Mouse (Mus musculus) neural tube, embryonic 13.5 days (tissue): ENCODE measurements at regions not wholly inside any gene's neighbourhood (a gene's known extent, or its start where the extent isn't known, plus 50 kb on each side); places are given as distances from the start of the nearest gene placed in this dataset.

ENCODE experiments used
- ATAC-seq: fragments of 200-750 bp; cut with Nextera tagmentation; 2 replicates; pipeline ENCODE4 v1.8.0; 2017; ENCODE audit warnings: low read depth, mild to moderate bottlenecking, moderate TSS enrichment, moderate library complexity
- H3K27ac ChIP-seq: fragments of 300-500 bp; sonication (generic); replicated peaks from 2 replicates; pipeline ENCODE4 v1.5.1; 2015; ENCODE audit warnings: moderate library complexity, mild to moderate bottlenecking, inconsistent platforms
- H3K27me3 ChIP-seq: fragments of 300-500 bp; sonication (generic); 2 replicates; pipeline ENCODE4 v1.6.1; 2015; ENCODE audit warnings: mild to moderate bottlenecking, inconsistent platforms
- H3K36me3 ChIP-seq: fragments of 300-500 bp; sonication (generic); 2 replicates; pipeline ENCODE4 v1.6.1; 2015; ENCODE audit warnings: mild to moderate bottlenecking, inconsistent platforms
- H3K4me1 ChIP-seq: fragments of 300-500 bp; sonication (generic); replicated peaks from 2 replicates; pipeline ENCODE4 v1.6.1; 2015; ENCODE audit warnings: inconsistent platforms
- H3K4me2 ChIP-seq: fragments of 300-500 bp; sonication (generic); 2 replicates; pipeline ENCODE4 v1.6.1; 2015; ENCODE audit warnings: inconsistent platforms, mild to moderate bottlenecking, moderate library complexity
- H3K4me3 ChIP-seq: fragments of 300-500 bp; sonication (generic); 2 replicates; pipeline ENCODE4 v1.5.1; 2015; ENCODE audit warnings: mild to moderate bottlenecking, inconsistent platforms
- H3K9ac ChIP-seq: fragments of 300-500 bp; sonication (generic); 2 replicates; pipeline ENCODE4 v1.6.1; 2015; ENCODE audit warnings: moderate library complexity, mild to moderate bottlenecking, inconsistent platforms
- H3K9me3 ChIP-seq: fragments of 300-500 bp; sonication (generic); 2 replicates; pipeline ENCODE4 v1.6.1; 2016; ENCODE audit warnings: inconsistent platforms
- WGBS: fragments of 180-500 bp; shearing (Covaris S2); methylation state at CpG from one replicate; pipeline ENCODE4 v1.1.7; 2015; 5-methylcytosine and 5-hydroxymethylcytosine counted together

DNA sequence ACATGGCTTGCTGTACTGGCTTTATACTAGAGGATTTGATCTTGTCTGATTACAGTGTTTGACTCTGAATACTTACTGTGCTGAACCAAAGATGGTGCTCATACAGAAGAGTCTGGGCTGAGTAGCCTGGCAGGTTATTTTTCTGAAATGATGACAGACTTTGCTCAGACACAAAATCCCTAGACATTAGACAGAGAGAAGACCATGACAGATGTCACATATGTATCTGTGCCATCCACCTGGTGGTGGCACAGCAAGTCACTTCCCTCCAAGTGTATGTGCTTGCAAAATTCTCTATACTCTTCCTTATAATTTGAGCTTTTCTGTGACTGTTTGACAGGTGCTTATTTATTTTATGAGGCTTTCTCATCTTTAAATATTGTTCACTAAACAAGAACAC lies 80.7 kb downstream of the Gm7361 start:
- Histone ChIP-seq H3K9me3 (no peaks in the 10 kb centered on the region), H3K9ac (no peak overlapping the region), H3K36me3 (no peaks in the 10 kb centered on the region), H3K4me1 (no peaks in the 10 kb centered on the region), H3K27me3 (no peaks in the 10 kb centered on the region), H3K4me2 (no peak overlapping the region), H3K4me3 (no peak overlapping the region), H3K27ac (no peak overlapping the region)
- ATAC-seq: no peak

DNA sequence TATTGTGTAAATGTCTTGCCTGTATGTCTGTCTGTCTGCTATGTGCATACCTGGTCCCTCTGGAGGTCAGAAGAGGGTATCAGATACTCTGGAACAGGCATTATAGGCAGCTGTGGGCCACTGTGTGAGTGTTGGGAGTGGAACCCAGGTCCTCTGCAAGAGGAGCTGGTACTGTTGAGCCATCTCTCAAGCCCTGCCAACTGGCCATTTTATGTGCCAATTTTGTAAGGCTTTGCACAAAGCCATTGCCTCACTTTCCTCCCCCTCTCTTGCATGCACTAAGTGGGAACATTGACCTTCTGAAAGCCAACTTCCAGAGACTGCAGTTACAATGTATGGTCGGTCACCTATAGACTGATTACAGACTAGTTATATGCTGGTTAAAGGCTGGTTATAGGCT lies 81.8 kb downstream of the Gm7361 start:
- Histone ChIP-seq H3K4me1 (no peaks in the 10 kb centered on the region), H3K27ac (no peak overlapping the region), H3K27me3 (no peaks in the 10 kb centered on the region), H3K36me3 (no peaks in the 10 kb centered on the region), H3K9me3 (no peaks in the 10 kb centered on the region), H3K9ac (no peak overlapping the region), H3K4me2 (no peak overlapping the region), H3K4me3 (no peak overlapping the region)
- WGBS: 93% methylated on average over 1 of the region's 1 CpGs
- ATAC-seq: no peak

DNA sequence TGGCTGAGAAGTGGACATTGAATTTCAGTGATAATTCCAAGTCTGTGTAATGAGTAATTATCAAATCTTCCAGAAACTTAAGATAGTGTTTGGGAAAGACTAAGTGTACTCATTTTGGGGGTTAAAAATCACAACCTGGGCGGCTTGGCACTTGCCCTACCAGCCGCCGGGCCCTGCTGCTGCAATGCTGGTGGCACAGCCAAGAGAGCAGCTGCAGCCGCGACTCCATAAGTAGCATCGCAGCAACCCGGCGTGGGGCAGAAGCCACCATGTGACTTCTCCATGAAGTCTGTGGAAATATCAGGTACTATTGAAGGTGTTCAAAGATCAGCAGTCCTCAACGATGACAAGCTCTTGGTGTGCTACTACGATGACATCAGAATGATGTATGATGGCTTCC lies 97.7 kb downstream of the Gm7361 start:
- whole genome bisulfite sequencing: 96% methylated on average over 10 of the region's 10 CpGs
- ATAC-seq: no peak
- H3K9ac ChIP-seq: no peak overlapping the region
- no peak overlapping the region for H3K4me2 ChIP-seq
- no peaks in the 10 kb centered on the region for H3K4me1 ChIP-seq
- H3K27ac ChIP-seq: no peak overlapping the region
- H3K4me3 ChIP-seq: no peak overlapping the region
- H3K27me3 ChIP-seq: no peaks in the 10 kb centered on the region
- no peaks in the 10 kb centered on the region for H3K36me3 ChIP-seq
- H3K9me3 ChIP-seq: no peaks in the 10 kb centered on the region

DNA sequence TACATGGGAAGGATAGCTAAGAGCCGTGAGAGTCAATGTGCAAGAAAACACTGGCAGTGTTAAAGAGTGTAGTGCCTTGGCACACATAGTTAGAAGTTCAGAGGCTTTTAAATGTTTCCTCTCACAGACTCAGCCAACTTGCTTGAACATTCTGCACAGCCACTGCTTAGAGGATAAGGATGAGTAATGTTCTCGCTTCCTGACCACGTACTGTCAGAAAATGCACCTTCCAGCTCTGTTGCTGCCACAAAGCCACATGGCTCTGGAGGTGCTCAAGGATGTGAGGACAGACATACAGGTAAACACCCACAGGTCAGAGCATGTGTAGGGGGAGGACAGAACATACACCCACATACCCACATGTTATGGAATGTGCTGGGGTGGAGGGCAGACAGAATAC lies 101.6 kb downstream of the Gm7361 start:
- Histone ChIP-seq H3K9me3 (no peaks in the 10 kb centered on the region), H3K4me3 (no peak overlapping the region), H3K4me1 (no peaks in the 10 kb centered on the region), H3K36me3 (no peaks in the 10 kb centered on the region), H3K27me3 (no peaks in the 10 kb centered on the region), H3K9ac (no peak overlapping the region), H3K4me2 (no peak overlapping the region), H3K27ac (no peak overlapping the region)
- no peak for ATAC-seq
- 89% methylated on average over 3 of the region's 3 CpGs for WGBS

DNA sequence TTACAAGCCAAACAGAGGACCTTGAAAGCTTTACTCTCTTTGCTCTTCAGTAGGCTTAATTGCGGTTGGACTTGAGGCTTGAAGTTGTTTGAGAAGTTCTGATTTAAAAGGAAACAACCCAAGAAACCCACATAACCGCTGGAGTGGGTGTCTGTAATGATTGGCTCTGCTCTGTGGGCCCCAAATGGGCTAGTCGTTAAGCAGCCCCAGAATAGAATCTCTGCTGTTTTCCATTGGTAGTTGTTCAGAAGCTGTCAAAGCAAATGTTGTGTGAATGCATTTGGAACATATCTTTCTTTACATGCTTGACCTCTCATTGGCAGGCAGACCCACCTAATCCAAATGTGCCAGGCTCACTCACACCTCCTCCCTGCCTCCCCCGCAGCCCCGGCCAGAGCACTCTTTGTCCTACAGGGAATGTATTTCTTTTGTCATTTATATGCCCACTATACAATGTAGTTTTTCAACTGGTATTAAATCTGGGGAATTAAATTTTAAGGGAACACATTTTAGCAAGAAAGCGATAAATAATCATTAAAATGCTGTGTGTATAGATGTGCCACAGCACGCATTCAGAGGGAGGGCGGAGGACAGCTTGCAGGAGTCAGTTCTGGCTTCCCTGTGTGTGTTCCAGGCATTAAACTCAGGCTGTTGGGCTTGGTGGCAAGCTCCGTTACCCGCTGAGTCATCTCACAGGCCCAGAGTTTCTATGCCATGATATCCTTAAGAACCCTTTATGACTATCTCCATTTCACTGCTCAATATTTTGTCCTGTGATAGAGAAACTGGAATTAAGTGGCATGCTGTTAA lies 116.9 kb downstream of the Gm7361 start:
- WGBS: 72% methylated on average over 10 of the region's 10 CpGs
- ATAC-seq: no peak
- no peaks in the 10 kb centered on the region for H3K4me1 ChIP-seq
- H3K27ac ChIP-seq: no peak overlapping the region
- no peaks in the 10 kb centered on the region for H3K36me3 ChIP-seq
- no peaks in the 10 kb centered on the region for H3K9me3 ChIP-seq
- no peak overlapping the region for H3K4me3 ChIP-seq
- no peak overlapping the region for H3K4me2 ChIP-seq
- H3K27me3 ChIP-seq: no peaks in the 10 kb centered on the region
- no peak overlapping the region for H3K9ac ChIP-seq

DNA sequence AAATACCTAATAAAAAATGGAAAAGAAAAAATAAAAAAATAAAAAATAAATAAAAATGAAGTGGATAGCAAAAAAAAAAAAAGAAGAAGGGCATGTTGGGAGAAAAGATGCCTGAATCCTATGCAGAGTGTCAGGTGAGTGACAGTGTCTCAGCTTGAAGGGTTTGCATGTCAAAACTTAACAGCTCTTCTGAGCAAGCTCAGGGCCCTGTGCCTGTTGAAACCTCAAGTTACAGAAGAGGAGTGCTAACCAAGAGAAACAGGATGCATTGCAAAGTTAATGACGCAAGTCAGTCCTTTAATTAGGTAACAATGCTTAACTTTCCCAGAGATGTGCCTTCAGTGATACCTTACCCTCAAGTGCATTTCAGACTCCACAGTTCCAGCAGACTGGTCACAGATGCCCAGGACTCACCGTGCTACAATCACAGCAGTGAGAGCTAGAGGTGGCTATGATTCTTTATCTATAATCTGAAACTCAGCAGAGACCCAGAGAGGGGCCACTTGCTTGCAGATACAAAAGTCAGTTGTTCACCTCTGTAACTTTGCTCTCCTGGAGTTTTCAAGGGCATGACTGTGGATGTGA lies 149.7 kb downstream of the Gm7361 start:
- Histone ChIP-seq H3K27ac (no peak overlapping the region), H3K4me1 (no peaks in the 10 kb centered on the region; the same call in 1 of the 2 replicates), H3K9ac (no peak overlapping the region), H3K36me3 (no peaks in the 10 kb centered on the region), H3K4me2 (no peak overlapping the region), H3K9me3 (no peaks in the 10 kb centered on the region), H3K4me3 (no peak overlapping the region), H3K27me3 (no peaks in the 10 kb centered on the region)
- ATAC-seq: no peak
- 91% methylated on average over 2 of the region's 2 CpGs for WGBS

DNA sequence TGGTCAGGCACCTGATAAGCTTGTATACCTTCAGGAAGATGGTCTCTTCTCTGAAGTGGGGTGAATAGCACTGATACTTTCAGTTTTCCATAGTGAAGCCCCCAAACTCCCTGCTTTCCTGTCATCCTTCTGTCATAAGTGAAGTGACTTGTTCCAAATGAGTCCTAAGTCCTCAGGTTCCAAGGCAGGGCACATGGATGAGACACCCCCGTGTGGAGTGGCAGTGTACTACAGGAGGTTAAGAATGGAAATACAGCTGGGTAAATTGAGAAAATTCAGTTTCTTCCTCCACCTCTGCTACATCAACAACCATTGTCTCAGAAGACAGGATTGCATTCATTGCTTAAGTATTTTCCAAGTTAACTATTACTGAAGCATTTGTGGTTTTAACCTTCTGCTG lies 155.7 kb downstream of the Gm7361 start:
- no peaks in the 10 kb centered on the region for H3K4me1 ChIP-seq
- no peaks in the 10 kb centered on the region for H3K36me3 ChIP-seq
- H3K9me3 ChIP-seq: no peaks in the 10 kb centered on the region
- H3K27me3 ChIP-seq: no peaks in the 10 kb centered on the region
- no peak overlapping the region for H3K9ac ChIP-seq
- H3K4me2 ChIP-seq: no peak overlapping the region
- 39% methylated on average over 1 of the region's 1 CpGs for WGBS
- no peak overlapping the region for H3K4me3 ChIP-seq
- no peak for ATAC-seq
- no peak overlapping the region for H3K27ac ChIP-seq

DNA sequence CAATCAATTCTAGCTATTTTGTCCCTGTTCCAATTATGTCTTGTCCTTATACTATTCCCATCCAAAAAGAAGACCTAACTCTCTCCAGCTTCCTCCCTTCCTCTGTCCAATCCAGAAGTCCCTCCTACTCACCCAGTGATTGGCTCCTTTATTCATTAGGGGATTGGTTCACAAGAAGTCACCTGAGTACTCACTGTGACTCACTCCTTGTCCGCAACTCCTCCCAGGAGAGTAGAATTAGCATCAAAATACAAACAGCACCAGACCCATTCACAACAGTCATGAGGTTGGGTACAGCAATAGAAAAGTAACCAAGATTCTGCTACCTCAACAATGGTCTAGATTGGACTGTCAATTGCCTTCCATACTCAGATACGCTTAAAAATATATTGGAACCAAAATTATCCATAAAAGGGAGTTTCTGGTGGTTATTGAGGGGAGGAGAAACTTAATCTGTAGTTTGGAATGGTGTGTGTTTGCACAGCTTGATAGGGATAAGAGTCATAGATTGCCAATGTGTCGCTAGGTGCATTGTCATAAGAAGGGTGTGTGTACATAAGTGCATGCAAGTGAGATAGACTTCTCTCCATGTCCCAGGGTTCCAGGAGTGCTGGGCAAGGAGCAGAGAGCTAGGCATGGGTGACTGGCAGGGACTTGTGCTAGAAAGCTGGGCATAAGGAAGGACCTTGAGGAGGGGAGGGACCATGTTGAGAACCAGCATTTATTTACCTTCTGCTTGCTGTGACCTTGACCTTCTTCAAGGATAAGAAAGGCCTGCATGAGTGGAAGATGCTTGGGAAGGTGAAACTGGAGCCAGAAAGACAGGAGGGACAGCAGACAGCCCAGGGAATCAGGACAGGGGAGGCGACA lies 187.1 kb downstream of the Gm7361 start:
- 77% methylated on average over 4 of the region's 4 CpGs for WGBS
- no peaks in the 10 kb centered on the region for H3K4me1 ChIP-seq
- H3K4me3 ChIP-seq: no peak overlapping the region
- no peak overlapping the region for H3K9ac ChIP-seq
- no peak overlapping the region for H3K4me2 ChIP-seq
- H3K36me3 ChIP-seq: no peaks in the 10 kb centered on the region
- H3K27ac ChIP-seq: no peak overlapping the region
- no peaks in the 10 kb centered on the region for H3K27me3 ChIP-seq
- ATAC-seq: no peak
- no peaks in the 10 kb centered on the region for H3K9me3 ChIP-seq

DNA sequence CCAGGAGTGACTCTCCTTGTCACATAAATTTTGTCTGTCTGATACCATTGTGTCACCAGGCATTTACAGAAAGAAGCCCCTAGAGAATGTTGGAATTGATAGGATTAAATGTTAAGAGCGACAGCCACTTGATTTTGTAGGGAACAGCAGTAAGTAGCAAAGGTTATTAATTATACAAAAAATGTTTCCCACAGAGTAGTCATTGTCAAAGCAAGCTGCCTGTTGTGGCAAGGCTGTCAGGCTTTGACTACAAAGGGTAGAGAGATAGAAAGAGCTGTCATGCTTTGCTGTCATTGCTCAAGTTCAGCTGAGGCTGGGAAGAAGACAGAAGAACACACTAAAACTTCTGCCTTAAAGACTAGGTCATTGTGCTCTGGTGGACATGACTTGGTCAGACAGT lies 193.8 kb downstream of the Gm7361 start:
- H3K36me3 ChIP-seq: no peaks in the 10 kb centered on the region
- ATAC-seq: no peak
- no peak overlapping the region for H3K4me2 ChIP-seq
- no peaks in the 10 kb centered on the region for H3K27me3 ChIP-seq
- H3K4me1 ChIP-seq: no peaks in the 10 kb centered on the region
- H3K9ac ChIP-seq: no peak overlapping the region
- no peaks in the 10 kb centered on the region for H3K9me3 ChIP-seq
- H3K4me3 ChIP-seq: no peak overlapping the region
- H3K27ac ChIP-seq: no peak overlapping the region
- WGBS: 67% methylated on average over 1 of the region's 1 CpGs

DNA sequence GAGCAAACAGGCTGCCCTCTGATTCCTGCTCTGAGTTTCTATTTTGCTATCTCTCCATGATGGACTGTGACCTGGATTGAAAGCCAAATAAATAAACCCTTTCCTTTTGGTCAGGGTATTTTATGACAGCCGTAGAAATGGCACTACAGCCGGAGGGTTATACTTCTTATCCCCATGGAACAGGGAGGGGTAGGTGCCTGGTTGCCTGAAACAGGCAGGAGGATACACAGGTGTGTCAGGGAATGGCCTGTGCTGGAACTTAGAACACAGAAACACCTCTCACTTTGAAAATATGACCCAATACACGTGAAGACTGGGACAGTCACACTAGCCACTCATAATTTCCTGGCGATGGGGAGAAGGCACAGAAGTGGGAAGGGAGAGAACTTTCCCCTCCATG lies 200.1 kb downstream of the Gm7361 start:
- Histone ChIP-seq H3K36me3 (no peaks in the 10 kb centered on the region), H3K27me3 (no peaks in the 10 kb centered on the region), H3K4me1 (no peaks in the 10 kb centered on the region), H3K9ac (no peak overlapping the region), H3K4me3 (no peak overlapping the region), H3K9me3 (no peaks in the 10 kb centered on the region), H3K27ac (no peak overlapping the region), H3K4me2 (no peak overlapping the region)
- ATAC-seq: no peak
- 83% methylated on average over 4 of the region's 4 CpGs for WGBS

DNA sequence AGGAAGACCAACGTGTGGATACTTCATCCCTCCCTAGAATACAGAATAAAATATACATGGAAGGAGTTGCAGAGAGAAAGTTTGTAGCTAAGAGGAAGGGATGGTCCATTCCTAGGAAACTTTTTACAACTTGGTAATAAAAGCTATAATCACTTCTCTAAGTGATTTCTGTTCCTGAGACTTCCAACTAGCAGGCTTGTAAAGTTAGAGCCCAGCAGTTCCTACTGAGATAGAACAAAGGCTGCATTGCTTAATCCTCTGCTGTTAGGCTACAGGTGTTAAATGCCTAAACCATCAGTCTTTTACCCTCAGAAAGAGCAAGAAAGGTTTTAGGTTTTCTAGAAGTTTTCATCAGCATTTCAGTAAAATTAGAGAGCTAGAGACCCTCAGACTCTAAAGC lies 209.2 kb downstream of the Gm7361 start:
- no peak for ATAC-seq
- H3K27ac ChIP-seq: no peak overlapping the region
- WGBS: 29% methylated on average over 1 of the region's 1 CpGs
- no peak overlapping the region for H3K9ac ChIP-seq
- H3K4me3 ChIP-seq: no peak overlapping the region
- H3K4me2 ChIP-seq: no peak overlapping the region
- H3K4me1 ChIP-seq: no peaks in the 10 kb centered on the region
- H3K27me3 ChIP-seq: no peaks in the 10 kb centered on the region
- no peaks in the 10 kb centered on the region for H3K9me3 ChIP-seq
- no peaks in the 10 kb centered on the region for H3K36me3 ChIP-seq

DNA sequence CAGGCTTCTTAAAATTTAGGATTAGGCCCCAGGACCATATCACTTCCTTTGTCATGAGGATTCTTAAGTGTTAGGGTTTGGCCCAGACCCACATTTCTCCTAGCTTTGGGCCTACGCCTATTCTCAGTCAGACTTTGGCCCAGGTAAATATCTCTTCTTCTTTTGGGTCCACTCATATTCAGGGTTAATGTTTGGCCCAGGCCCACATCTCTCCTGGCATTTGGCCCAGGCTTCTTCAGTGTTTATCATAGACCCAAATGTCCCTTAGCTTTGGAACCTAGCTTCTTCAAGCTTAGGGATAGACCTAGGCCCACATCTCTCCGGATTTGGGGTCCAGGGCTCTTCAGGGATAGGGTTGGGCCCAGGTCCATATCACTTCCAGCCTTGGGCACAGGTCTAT lies 228.2 kb downstream of the Gm7361 start:
- no peaks in the 10 kb centered on the region for H3K9me3 ChIP-seq
- H3K4me2 ChIP-seq: no peak overlapping the region
- 93% methylated on average over 2 of the region's 2 CpGs for WGBS
- H3K36me3 ChIP-seq: no peaks in the 10 kb centered on the region
- no peak overlapping the region for H3K4me3 ChIP-seq
- H3K27ac ChIP-seq: no peak overlapping the region
- H3K27me3 ChIP-seq: no peaks in the 10 kb centered on the region
- H3K4me1 ChIP-seq: no peaks in the 10 kb centered on the region
- no peak for ATAC-seq
- H3K9ac ChIP-seq: no peak overlapping the region
